Mouse (Mus musculus): ENCODE measurements around the gene Dhrs7b.

DNA sequence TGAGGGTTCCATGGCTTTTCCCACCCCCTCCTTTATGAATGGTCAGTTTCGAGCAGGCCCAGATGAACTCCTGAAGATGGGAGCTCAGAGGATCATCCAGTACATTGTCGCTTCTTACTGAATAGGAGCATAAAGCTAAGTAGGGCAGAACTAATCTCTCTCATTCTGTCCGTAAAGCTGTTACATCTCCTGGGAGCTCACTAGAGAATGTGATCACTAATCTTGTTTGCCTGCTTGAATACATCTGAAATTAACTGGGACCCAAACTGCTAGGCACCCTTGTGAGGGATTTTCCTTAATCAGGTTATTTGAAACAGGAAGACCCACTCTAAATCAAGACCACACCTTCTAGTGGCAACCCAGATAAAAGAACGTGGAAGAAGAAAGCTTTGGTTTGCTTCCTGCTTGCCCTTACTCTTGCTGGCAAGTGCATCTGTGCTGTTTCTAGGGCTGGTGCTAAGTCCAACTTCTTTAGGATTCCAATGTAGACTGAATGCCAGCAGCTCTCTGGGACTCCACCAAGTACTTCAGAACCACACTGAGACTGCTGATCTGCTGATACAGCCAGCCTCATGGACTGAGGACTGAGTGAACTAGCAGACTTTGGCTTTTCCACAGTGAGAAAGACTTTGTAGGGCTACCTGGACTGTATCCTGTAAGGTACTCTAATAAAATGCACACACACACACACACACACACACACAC, 3.0 kb upstream of the Dhrs7b start:
- no peak for TF ChIP-seq CTCF (IDR thresholded peaks at IDR 0.05; ENCODE audit: low read depth)
- no peak for TF ChIP-seq EP300 (IDR thresholded peaks at IDR 0.05; ENCODE audit: low read depth)

All from heart, postnatal 0 days (tissue).